Mouse (Mus musculus): ENCODE measurements around the gene Ear1.
"Not testable (repeated sequence)": the region's sequence is repeated elsewhere in the genome, so short reads cannot be mapped to it uniquely, and the experiment has no call there.

The Ear1 gene

DNA sequence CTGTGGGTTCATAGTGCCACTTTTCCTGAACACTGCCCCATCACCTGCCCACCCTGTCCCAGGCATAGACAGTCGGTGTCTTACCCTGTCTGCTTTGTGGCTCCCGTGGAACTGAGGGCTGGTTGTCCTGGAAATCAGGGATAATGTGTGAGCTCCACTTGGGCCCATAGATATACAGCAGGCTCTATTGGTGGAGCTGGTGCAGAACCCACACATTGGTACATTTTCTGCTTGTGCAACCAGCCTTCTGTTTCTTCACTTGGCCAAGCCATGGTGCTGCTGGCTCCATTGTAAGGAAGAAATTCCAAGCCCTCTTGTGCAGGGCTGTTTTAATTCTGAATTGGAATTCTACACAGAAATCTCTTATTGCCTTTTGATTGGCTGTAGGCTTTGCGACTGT lies at the start of gene Ear1:
Gene Ear1 (minus strand): TSS at position 101 of the 400 bp plus-strand sequence.
- not testable (repeated sequence) for H3K36me3 ChIP-seq (ENCODE audit: control insufficient read depth, insufficient read depth, low read length, poor library complexity, severe bottlenecking); DNase-seq (ENCODE audit: low read depth, low spot score); H3K27me3 ChIP-seq (ENCODE audit: control insufficient read depth, insufficient read depth, low read length, poor library complexity, severe bottlenecking)

DNA sequence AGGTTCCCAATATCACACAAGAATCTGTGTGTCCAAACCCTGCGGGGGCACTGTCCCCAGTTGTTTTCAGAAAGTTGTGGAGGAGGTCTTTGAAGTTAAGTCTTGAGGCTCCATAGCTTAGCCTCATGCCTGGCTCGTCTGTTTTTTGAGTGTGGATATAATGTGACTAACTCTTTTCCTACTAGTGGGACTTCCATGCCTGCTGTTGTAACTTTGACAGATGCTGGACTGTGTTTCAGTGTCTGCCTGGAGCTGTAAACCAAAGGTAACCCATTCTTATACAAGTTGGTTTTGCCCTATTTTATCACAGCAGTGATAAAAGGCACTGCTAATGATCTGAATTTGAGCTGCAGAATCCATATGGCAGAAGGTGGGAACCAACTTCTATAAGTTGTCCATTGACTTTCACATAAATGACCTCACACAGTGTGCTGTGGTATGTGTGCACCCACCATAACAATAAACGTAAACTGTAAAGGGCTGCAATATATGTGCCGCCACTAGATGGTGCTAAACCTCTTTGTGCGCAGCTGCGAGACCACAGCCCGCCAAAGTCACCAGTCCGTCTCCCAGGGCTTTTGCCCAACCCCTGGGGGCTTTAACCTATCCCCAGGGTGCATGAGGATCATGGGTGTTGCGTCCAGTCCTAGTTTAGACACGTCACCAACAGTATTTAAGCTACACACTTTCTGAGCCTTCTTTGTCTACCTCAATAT lies 49.5 kb upstream of the Ear1 start, which contains the start of gene Gm8113:
Gene Gm8113 (plus strand): TSS at position 703 of the 716 bp plus-strand sequence.
- H3K27me3 ChIP-seq (ENCODE audit: control insufficient read depth, insufficient read depth, low read length, poor library complexity, severe bottlenecking); H3K36me3 ChIP-seq (ENCODE audit: control insufficient read depth, insufficient read depth, low read length, poor library complexity, severe bottlenecking): not testable (repeated sequence)
- DNase-seq (ENCODE audit: low read depth, low spot score), result peak; percentile 59

DNA sequence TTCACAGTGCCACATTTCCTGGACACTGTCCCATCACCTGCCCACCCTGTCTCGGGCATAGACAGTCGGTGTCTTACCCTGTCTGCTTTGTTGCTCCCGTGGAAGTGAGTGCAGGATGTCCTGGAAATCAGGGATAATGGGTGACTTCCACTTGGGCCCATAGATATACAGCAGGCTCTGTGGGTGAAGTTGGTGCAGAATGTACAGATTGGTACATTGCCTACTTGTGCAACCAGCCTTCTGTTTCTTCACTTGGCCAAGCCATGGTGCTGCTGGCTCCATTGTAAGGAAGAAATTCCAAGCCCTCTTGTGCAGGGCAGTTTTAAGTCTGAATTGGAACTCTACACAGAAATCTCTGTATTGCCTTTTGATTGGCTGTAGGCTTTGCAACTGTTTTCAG lies 48.1 kb upstream of the Ear1 start, which contains the start of gene Ear10:
Gene Ear10 (minus strand): TSS at position 101 of the 400 bp plus-strand sequence.
- not testable (repeated sequence) for H3K36me3 ChIP-seq (ENCODE audit: control insufficient read depth, insufficient read depth, low read length, poor library complexity, severe bottlenecking); H3K27me3 ChIP-seq (ENCODE audit: control insufficient read depth, insufficient read depth, low read length, poor library complexity, severe bottlenecking); DNase-seq (ENCODE audit: low read depth, low spot score)

DNA sequence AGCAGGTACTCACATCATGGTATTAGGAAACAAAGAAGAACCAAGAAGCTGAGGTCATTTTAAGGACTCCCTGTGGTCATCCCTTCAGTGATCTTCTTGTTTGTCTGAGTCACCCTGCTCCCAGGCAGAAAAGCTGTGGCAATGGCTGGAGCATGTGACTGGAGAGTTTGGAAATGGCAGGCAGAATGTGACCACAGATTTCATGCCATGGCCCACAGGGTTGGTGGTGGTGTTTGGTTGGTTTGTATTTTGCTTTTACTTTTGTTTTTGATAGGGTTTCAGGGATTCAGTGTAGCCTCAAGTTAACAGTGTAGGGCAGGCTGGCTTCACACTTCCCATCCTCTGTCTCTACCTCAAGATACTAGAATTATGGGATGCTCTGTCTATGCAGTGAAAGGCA lies 42.9 kb upstream of the Ear1 start:
- not testable (repeated sequence) for DNase-seq (ENCODE audit: low read depth, low spot score); H3K27me3 ChIP-seq (ENCODE audit: control insufficient read depth, insufficient read depth, low read length, poor library complexity, severe bottlenecking)

DNA sequence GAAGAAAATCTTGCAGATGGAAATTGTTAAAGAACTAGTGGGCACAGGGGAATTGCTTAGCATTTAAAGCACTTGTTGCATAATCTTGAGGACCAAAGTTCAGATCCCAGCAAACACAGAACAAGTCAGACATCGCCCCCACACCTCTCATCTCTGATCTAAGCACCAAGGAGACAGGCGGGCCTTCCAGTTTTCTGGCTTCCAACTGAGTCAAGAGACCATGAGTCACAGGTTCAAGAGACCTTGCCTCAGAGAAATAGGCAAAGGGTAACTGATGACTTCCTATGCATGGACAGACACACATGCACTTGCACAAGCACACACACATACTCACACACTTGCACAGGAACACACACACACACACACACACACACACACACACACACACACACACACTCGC lies 23.3 kb upstream of the Ear1 start:
- H3K36me3 ChIP-seq (ENCODE audit: control insufficient read depth, insufficient read depth, low read length, poor library complexity, severe bottlenecking); H3K27me3 ChIP-seq (ENCODE audit: control insufficient read depth, insufficient read depth, low read length, poor library complexity, severe bottlenecking); DNase-seq (ENCODE audit: low read depth, low spot score): not testable (repeated sequence)

More for the DNA sequence above, 42.9 kb upstream of the Ear1 start:
- not testable (repeated sequence) for H3K36me3 ChIP-seq (ENCODE audit: control insufficient read depth, insufficient read depth, low read length, poor library complexity, severe bottlenecking)

DNA sequence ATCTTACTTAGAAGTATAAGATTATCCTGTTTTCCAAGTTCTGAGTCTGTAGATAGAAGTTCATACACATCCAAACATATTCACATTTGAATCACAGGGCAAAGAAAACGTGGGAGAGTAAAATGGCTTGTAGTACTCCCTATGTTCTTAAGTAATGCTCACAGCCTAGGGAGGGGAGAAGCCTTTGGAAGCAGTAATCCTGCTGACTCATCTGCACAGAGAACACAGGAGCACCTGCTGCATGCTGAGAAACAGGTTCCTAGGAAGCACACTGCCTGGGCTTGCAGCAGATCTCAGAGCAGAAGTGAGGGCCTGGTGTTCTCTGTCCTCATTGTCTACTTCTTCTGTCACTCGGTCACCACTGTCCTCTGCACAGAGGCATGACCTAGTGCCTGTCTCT lies 20.0 kb upstream of the Ear1 start:
- not testable (repeated sequence) for DNase-seq (ENCODE audit: low read depth, low spot score); H3K27me3 ChIP-seq (ENCODE audit: control insufficient read depth, insufficient read depth, low read length, poor library complexity, severe bottlenecking); H3K36me3 ChIP-seq (ENCODE audit: control insufficient read depth, insufficient read depth, low read length, poor library complexity, severe bottlenecking)

DNA sequence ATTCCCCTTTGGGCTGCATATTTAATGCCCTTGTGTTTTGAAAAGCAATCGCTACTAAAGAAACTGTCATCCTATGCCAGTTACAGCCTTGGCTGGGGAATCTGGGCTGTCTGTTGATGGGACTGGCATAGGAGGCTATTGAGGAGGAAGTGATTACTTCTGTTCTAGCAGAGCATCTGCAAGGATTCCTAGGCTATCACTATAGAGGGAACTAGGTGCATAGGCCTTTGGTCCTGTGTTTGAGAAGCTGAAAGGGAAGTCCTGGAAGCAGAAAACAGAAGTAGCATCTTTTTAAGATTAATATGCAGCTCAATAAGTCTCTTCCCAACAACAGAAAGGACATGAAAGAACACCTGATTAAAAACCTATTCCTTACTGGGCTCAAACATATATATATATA lies 16.0 kb upstream of the Ear1 start:
- H3K36me3 ChIP-seq (ENCODE audit: control insufficient read depth, insufficient read depth, low read length, poor library complexity, severe bottlenecking); DNase-seq (ENCODE audit: low read depth, low spot score); H3K27me3 ChIP-seq (ENCODE audit: control insufficient read depth, insufficient read depth, low read length, poor library complexity, severe bottlenecking): not testable (repeated sequence)

DNA sequence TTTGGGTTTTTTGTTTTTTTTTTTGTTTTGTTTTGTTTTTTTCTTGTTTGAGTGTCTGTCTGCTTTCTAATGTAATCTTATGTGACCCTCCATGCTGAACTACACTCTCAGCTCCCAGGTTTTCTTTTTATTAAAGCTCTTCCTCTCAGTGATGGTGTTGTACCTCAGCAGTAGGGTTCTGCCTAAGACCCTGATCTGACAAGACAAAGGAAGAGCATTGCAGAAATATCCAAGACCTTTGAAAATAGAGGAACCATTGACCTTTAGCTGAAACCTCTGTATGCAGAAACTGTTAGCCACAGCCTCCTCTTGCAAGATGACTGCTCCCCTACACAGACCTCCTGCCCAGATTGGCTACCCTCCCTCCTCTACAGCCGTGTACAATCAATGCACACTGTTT lies 10.9 kb upstream of the Ear1 start:
- H3K36me3 ChIP-seq (ENCODE audit: control insufficient read depth, insufficient read depth, low read length, poor library complexity, severe bottlenecking); H3K27me3 ChIP-seq (ENCODE audit: control insufficient read depth, insufficient read depth, low read length, poor library complexity, severe bottlenecking); DNase-seq (ENCODE audit: low read depth, low spot score): not testable (repeated sequence)

DNA sequence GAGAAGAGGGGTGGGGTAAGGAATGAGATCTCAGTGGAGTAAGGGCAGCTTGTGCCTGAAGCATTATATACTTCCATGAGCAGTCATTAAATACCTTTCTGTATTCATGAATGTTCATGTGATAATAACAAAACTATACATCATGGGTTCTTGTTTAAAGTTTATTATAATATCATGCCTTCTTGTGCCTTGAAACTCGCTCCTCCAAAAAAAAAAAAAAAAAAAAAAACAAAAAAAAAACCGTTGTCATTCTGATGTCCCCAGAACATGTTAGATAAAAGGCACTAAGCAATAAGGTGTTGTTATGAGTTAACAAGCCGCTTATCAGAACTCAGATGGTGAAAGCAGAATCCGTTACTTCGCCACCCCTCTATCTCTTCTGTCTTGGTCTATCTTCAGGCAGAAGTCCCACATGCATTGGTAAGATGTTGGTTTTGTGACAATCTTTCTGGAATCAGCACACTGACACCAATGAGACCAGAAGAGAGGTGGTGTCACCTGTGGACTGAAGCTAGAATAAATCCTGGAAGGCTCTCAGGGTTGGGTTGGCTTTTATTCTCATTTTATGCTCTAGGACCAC lies 4.7 kb upstream of the Ear1 start:
- not testable (repeated sequence) for H3K27me3 ChIP-seq (ENCODE audit: control insufficient read depth, insufficient read depth, low read length, poor library complexity, severe bottlenecking); H3K36me3 ChIP-seq (ENCODE audit: control insufficient read depth, insufficient read depth, low read length, poor library complexity, severe bottlenecking); DNase-seq (ENCODE audit: low read depth, low spot score)

DNA sequence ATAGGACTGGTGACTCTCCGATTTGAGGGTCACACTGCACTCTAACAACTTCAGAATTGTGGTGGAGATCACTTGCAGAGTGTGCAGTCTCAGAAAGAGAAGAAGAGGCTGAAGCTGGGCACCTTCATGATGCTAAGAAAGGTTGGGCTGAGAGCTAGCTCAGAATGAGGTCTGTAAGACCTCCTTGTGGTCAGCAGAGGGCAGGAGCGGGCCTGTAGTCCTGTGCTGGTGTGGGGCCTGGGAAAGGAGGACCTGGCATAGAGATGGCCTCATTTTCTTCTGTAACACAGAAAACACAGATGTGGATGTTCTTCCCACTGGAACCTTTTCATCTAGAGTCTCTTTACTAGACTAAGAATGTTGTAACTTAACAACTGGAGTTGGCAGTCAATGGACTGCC lies 2.5 kb upstream of the Ear1 start:
- not testable (repeated sequence) for H3K27me3 ChIP-seq (ENCODE audit: control insufficient read depth, insufficient read depth, low read length, poor library complexity, severe bottlenecking); DNase-seq (ENCODE audit: low read depth, low spot score); H3K36me3 ChIP-seq (ENCODE audit: control insufficient read depth, insufficient read depth, low read length, poor library complexity, severe bottlenecking)

DNA sequence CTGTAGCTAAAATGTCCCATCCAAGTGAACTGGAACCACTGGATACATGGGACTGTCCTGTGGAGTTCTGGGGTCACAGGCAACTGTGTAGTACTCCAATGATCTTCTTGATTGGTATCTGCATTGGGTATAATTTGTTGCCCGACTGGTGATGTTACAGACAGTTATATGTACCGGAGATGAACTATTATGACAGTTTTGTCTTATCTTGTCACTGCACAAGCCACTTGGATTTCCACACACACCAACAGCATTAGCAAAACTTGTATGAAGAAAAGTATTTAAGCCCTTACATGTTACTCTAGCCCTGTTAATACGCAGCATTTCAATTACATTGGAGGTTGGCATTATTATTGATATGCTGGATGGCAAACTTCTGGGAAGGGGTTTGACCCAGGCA lies 455 bp downstream of the Ear1 start:
- H3K27me3 ChIP-seq (ENCODE audit: control insufficient read depth, insufficient read depth, low read length, poor library complexity, severe bottlenecking); H3K36me3 ChIP-seq (ENCODE audit: control insufficient read depth, insufficient read depth, low read length, poor library complexity, severe bottlenecking); DNase-seq (ENCODE audit: low read depth, low spot score): not testable (repeated sequence)

DNA sequence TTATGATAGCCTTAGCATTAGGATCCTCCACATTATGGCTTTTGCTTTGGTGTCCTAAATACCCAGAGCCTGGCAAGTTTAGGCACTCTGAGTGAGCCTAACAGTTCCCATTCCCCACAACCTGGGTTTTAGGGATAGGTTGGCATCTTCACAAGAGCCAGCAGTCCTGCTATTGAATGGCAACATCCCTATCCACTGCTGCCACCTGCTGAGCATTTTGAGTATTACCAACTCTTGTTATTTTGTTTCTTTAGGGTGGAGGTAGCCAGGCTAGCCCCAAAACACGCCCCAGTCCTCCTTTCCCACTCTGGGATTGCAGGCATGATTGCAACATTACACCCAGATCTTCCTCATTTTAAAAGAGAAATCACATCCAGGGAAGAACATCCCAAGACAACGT lies 14.8 kb downstream of the Ear1 start:
- H3K27me3 ChIP-seq (ENCODE audit: control insufficient read depth, insufficient read depth, low read length, poor library complexity, severe bottlenecking); H3K36me3 ChIP-seq (ENCODE audit: control insufficient read depth, insufficient read depth, low read length, poor library complexity, severe bottlenecking); DNase-seq (ENCODE audit: low read depth, low spot score): not testable (repeated sequence)

DNA sequence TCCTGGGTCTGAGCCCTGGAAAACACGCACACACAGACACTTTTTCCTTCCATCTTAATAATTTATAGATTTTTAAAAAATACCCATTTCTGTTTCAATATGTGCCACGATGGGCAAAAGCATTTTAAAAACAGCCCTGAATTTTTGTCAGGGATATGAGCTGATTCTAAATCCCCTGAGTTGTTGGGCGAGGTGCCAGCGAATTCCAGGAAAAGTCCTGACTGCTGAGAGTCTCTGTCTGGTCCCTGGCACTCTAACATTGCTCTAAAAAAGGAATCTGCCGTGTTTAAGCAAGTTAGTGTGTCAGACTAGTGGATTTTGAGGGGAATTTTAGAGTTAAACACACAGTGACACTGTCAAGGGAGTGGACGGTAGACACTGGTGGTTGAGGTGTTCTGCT lies 15.9 kb downstream of the Ear1 start:
- DNase-seq (ENCODE audit: low read depth, low spot score); H3K27me3 ChIP-seq (ENCODE audit: control insufficient read depth, insufficient read depth, low read length, poor library complexity, severe bottlenecking); H3K36me3 ChIP-seq (ENCODE audit: control insufficient read depth, insufficient read depth, low read length, poor library complexity, severe bottlenecking): not testable (repeated sequence)

DNA sequence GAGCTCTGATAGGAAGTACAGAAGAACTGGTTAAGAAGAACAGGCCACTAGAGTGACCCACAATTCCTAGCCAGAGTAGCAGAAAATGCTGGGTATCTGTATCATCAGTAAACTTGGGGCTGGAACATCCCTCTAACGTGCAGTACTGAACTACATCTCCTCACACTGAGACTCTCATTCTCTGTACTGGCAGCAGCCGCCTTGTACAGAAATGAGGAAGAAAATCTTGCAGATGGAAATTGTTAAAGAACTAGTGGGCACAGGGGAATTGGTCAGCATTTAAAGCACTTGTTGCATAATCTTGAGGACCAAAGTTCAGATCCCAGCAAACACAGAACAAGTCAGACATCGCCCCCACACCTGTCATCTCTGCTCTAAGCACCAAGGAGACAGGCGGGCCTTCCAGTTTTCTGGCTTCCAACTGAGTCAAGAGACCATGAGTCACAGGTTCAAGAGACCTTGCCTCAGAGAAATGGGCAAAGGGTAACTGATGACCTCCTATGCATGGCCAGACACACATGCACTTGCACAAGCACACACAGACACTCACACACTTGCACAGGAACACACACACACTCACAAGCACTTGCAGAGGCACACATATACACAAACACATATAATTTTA lies 31.3 kb downstream of the Ear1 start:
- DNase-seq (ENCODE audit: low read depth, low spot score); H3K27me3 ChIP-seq (ENCODE audit: control insufficient read depth, insufficient read depth, low read length, poor library complexity, severe bottlenecking); H3K36me3 ChIP-seq (ENCODE audit: control insufficient read depth, insufficient read depth, low read length, poor library complexity, severe bottlenecking): not testable (repeated sequence)

DNA sequence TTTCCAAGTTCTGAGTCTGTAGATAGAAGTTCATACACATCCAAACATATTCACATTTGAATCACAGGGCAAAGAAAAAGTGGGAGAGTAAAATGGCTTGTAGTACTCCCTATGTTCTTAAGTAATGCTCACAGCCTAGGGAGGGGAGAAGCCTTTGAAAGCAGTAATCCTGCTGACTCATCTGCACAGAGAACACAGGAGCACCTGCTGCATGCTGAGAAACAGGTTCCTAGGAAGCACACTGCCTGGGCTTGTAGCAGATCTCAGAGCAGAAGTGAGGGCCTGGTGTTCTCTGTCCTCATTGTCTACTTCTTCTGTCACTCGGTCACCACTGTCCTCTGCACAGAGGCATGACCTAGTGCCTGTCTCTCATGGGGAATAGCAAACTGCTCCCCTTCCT lies 34.3 kb downstream of the Ear1 start:
- not testable (repeated sequence) for DNase-seq (ENCODE audit: low read depth, low spot score); H3K27me3 ChIP-seq (ENCODE audit: control insufficient read depth, insufficient read depth, low read length, poor library complexity, severe bottlenecking); H3K36me3 ChIP-seq (ENCODE audit: control insufficient read depth, insufficient read depth, low read length, poor library complexity, severe bottlenecking)

Data from splenic B cell, adult 2 months (primary cell).